Mouse (Mus musculus) kidney, adult 2 months (tissue): ENCODE data around the gene Vmn1r208.
"Not testable (repeated sequence)": the region's sequence is repeated elsewhere in the genome, so short reads cannot be mapped to it uniquely, and the experiment has no call there.

Source experiments
- CTCF ChIP-seq: fragments of 200-500 bp; conservative IDR thresholded peaks from 2 replicates; pipeline ENCODE4 v1.5.1; 2011; ENCODE audit warnings: low read depth, mild to moderate bottlenecking, control low read depth, low read length, moderate library complexity, mixed read lengths; ENCODE audit not compliant: insufficient read depth, insufficient read length
- POLR2A ChIP-seq: fragments of 200-500 bp; IDR thresholded peaks from one replicate; pipeline ENCODE4 v1.6.1; 2011; ENCODE audit warnings: low read depth, low read length, control low read depth

- not testable (repeated sequence) for TF ChIP-seq POLR2A, CTCF
Measured at GRCm38 (mm10) chr13:22729529-22729928, 47.7 kb downstream of the Vmn1r208 start, which contains the start of gene Vmn1r207-ps.
